Mouse (Mus musculus): ENCODE results near the gene Slc17a2.
A peak's percentile ranks its signal among the peaks of the same experiment; 100 is the strongest.
"Not testable (repeated sequence)": the region's sequence is repeated elsewhere in the genome, so short reads cannot be mapped to it uniquely, and the experiment has no call there.

Slc17a2 gene

DNA sequence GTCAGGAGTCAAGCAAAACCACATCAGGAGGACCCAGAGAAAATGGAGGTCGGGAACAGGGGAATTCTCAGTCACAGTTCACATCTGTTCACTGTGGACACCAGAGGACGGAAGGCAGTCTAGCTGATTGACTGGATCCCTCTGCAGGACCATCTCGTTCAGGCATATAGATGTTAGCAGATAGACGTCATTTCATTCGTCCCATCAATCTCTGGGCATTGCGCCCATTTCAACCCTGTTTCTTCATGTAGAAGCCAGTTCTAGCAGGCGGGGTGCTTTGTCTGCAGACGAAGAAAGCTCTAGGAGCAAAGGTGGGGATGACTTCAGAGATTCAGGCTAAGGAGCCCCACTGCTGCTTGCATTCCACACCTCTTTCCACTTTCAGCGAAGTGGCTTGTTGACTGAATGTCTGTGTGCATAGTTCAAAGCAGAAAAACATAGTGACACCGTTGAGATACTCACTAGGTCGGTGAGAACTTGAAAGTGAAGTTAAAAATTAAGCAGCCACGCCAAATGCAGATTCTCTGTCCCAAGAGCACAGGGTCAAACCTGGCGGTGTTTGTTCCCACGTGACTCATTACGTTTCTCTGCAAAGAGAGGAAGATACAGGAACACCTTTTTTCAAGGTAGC is at the start of gene Slc17a2:
Gene Slc17a2 (plus strand): TSS at position 572 of the 631 bp plus-strand sequence.
- DNase-seq = peak; percentile 39

DNA sequence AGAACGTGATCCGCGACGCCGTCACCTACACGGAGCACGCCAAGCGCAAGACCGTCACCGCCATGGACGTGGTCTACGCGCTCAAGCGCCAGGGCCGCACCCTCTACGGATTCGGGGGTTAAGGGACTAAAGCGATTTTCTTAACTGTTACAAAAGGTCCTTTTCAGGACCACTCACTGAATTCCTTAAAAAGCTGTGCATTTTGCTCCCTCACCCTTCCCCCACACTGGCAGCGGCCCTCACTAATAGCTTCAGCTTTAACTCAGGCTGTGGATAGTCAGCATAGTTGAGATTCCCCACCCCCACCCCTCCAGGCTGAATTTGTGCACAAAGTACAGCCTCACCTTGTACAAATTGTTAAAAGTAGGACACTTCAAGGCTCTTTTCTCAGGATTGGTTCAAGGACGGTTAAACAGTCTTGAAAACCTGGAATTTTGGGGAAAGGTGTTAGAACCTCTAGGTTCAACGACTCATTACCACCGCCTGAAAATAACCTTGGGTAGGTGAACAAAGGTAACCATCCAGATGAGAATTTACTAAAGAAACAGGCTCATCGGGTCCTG is 49.5 kb upstream of the Slc17a2 start:
- DNase-seq = no peak

- DNase-seq = no peak
Measured at GRCm38 (mm10) chr13:23757921-23758320, 48.9 kb upstream of the Slc17a2 start.

- DNase-seq = no peak
Measured at GRCm38 (mm10) chr13:23759251-23759771, 47.5 kb upstream of the Slc17a2 start.

- no peak for DNase-seq
Measured at GRCm38 (mm10) chr13:23759916-23760239, 46.9 kb upstream of the Slc17a2 start.

DNA sequence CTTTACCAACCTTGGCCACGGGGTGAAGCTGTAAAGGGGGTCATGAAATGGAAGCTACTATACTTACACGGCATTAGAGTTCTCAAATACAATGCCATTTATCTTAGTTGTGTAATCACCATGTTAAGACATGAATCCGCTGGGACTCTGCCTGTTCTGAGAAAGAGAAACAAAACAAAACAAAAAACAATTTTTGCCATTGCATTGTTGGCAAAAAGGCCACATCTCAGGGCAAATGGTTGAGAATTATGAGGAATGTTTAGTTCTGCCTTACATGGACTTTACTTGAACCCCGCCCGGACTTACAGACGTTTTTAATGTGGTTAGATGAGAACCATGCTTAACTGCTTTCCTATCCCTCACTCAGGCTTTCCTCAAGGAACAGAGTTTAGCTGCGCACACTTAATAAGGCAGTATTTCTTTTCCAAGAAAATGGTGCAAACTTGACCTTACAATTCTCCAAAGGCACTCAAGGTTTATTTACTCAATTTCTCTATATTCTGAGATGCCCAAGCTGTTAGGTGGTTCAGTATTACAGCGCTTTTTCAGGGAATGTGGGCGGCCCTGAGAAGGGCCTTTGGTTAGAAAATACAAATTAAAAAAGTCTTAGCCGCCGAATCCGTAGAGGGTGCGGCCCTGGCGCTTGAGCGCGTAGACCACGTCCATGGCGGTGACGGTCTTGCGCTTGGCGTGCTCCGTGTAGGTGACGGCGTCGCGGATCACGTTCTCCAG is 46.4 kb upstream of the Slc17a2 start:
- DNase-seq = no peak

- peak; percentile 96 for DNase-seq
Measured at GRCm38 (mm10) chr13:23760972-23761864, 45.6 kb upstream of the Slc17a2 start, which contains the start of gene Hist1h4a. Hist1h4a (minus strand) TSS chr13:23761230.

DNA sequence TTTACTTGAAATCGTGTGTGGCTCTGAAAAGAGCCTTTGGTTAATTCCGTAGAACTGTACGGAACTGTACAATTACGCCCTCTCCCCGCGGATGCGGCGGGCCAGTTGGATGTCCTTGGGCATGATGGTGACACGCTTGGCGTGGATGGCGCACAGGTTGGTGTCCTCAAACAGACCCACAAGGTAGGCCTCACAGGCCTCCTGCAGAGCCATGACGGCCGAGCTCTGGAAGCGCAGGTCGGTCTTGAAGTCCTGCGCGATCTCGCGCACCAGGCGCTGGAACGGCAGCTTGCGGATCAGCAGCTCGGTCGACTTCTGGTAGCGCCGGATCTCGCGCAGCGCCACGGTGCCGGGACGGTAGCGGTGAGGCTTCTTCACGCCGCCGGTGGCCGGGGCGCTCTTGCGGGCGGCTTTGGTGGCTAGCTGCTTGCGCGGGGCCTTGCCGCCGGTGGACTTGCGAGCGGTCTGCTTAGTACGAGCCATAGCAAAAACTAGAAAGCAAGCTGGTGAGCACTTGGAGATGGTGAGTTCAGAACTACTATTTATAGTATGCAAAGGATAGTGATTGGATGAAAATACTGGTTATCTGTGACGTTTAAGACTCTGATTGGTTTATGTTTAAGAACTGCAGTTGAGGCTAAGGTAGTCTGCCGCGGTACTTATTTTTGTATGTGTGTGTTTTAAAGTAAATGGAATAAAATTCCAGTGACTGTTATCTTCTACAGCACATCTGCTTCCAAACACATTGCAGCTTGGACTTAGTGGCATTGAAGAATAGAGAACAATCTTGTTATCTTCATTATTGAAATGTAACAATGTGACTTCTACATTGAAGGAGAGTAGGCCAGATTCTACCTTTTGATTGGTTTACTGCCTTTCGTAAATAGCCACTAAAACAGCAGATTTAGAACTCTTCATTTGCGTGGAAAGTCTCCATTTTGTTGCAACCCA is 44.6 kb upstream of the Slc17a2 start, which contains the start of gene Hist1h3a:
Gene Hist1h3a (minus strand): TSS at position 516 of the 951 bp plus-strand sequence.
- peak; percentile 80 for DNase-seq

DNA sequence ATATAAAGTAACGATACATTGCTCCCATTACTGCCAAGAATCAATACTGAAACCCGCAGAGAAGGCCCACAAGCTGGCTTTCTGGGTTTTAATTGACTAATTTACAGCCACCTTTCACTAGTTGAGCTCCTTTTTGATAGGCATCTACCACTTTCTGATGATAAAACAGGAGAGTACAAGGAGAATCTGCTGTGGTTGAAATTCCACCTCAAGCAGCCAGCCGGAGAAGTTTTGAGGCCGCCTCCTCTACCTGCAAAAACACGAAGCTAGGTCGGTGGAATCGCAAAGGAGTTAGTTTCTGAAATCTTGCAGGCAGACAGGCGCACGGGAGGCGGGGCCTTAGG is 43.6 kb upstream of the Slc17a2 start:
- no peak for DNase-seq

DNA sequence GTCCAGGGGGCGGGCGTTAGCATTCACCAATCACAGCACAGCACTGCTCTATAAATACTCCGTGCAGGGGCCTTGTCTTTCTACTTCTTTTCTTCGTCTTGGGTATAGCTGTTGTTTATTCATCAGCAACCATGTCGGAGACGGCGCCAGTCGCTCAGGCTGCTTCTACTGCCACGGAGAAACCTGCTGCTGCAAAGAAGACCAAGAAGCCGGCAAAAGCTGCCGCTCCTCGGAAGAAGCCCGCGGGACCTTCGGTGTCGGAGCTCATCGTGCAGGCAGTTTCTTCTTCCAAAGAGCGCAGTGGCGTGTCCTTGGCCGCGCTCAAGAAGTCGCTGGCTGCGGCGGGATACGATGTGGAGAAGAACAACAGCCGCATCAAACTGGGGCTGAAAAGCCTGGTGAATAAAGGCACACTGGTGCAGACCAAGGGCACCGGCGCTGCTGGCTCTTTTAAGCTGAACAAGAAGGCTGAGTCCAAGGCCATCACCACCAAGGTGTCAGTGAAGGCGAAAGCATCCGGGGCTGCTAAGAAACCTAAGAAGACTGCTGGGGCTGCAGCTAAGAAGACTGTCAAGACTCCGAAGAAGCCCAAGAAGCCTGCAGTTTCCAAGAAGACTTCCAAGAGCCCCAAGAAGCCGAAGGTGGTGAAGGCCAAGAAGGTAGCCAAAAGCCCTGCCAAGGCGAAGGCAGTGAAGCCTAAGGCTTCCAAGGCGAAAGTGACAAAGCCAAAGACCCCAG is 43.0 kb upstream of the Slc17a2 start, which contains the start of gene Hist1h1a:
Gene Hist1h1a (plus strand): TSS at position 81 of the 738 bp plus-strand sequence.
- DNase-seq = peak; percentile 86

DNA sequence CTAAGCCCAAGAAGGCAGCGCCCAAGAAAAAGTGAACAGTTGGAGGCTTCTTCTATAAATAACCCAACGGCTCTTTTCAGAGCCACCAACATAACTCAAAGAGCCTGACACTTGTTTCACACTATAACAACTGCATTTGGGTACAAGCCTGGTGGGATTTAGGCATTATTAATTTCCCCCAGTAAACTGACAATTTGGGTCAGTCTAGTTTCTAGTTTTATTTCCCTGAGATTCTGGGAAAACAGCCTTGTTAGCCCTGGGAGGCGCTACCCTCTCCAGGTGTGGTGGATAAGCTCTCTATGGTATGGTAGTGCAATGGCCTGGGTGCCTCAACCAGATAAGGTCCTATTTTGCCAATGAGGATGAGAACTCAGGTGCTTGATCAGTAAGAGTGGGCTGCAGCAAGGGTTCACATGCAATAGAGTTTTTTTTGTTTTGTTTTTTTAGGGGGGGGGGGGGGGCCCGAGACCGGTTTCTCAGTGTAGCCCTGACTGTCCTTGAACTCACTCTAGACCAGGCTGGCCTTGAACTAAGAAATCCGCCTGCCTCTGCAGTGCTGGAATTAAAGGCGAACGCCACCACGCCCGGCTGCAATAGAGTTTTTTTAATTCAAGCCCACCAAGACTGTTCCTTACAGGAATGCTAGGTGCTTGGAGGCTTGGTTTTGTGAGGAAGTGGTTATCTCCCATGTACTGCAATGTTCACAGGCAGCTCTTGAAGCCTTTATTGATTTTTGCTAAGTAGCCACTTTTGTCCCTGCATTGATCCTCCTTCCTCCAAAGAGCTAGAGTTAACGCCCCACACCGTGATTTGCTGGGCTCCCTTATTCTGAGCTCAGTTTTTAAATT is 42.2 kb upstream of the Slc17a2 start:
- no peak for DNase-seq

DNA sequence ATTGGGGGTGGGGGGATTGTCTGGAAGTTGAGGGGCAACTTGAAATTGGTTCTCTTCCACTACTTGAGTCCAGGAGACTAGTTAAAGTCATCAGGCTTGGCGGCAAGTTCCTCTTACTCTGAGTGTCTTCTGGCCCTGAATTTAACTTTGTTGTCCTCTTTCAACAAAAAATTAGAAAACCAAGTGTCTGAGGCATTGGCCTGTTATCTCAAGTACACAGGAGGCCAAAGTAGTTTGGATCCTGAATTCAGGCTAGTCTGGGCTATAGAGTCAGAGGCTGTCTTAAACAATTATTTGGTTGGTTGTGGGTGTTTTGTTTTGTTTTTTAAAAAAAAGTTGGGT is 41.6 kb upstream of the Slc17a2 start:
- no peak for DNase-seq

GRCm38 (mm10) chr13:23766772-23767171 is 40.0 kb upstream of the Slc17a2 start:
- DNase-seq = no peak

DNA sequence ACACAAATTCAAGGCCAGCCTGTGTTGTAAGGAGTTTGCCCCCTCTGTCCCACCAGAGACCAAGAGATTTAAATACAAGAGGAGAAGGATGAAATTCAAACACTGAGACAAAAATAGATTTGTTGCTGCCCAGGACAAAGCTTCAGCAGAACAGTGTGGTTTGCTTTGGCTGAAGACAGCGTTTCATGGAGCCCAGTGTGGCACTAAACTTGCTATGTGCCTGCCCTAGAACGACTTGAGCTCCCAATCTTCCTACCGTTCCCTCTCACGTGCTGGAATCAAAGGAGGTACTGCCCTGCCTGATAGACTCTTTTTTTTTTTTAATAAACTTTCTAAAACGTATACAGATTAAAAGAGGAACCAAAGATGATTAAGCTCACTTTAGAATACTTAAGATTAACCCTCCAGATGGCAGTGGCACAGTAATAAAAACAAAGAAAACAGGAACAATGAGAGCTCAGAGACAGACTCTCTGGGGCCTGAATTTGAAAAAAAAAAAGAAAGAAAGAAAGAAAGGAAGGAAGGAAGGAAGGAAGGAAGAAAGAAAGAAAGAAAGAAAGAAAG is 37.9 kb upstream of the Slc17a2 start:
- DNase-seq = no peak

GRCm38 (mm10) chr13:23769613-23770012 is 37.2 kb upstream of the Slc17a2 start, which contains the start of gene Trim38:
Trim38 (plus strand) TSS chr13:23769913.
- not testable (repeated sequence) for DNase-seq

DNA sequence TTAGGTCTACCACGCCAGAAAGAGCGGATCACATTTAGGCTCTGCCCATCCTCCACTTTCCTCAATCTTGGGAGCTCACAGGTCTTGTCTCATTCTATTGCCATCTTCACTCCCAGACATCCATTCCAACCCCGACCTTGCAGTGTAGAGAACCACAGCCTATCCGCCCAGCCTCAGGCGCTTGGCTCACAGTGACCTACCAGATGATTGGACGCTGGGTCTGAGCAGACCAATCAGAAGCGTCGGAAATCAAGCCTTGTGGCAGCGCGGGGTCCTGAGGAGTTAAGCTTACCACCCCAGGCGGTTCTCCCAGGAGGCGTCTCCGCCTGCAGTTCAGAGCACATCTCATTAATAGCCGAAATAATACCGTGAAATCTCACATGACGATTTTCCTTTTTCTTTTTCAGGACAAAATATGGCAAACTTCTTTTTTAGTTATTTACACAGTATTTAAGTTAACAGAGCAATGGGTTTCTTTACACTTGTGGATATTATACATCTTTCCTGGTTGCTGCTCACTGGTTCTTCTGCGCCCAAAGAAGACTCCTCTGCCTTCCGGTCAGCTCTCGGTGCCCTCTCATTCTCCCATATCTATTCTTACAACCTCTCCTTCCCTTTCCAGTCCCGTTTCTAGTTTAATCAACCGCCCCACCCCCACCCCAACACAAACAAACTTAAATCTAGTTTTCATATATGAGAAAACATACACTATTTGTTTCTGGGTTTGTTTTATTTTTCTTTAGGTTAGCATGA is 34.1 kb upstream of the Slc17a2 start:
- DNase-seq = no peak

DNA sequence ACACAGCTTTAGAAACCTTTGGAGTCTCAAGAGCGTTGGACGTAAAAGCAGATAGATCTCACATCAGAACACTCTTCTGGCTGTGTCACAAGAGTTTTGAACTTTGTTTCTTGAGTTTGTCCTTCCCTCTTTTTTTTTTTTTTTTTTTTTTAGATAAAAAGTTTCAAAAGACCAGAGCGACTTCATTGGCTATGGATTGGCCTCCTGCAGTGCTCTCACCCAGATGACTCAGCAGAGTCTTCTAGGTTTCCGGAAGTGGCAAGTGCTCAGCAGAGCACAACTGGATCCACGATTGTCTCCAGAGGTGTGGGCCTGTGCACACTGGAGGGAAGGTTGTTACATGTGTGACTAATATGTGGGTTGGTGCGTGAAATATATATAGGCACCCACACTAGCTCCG is 28.5 kb upstream of the Slc17a2 start:
- no peak for DNase-seq

- DNase-seq = no peak
Measured at GRCm38 (mm10) chr13:23779025-23779424, 27.8 kb upstream of the Slc17a2 start.

DNA sequence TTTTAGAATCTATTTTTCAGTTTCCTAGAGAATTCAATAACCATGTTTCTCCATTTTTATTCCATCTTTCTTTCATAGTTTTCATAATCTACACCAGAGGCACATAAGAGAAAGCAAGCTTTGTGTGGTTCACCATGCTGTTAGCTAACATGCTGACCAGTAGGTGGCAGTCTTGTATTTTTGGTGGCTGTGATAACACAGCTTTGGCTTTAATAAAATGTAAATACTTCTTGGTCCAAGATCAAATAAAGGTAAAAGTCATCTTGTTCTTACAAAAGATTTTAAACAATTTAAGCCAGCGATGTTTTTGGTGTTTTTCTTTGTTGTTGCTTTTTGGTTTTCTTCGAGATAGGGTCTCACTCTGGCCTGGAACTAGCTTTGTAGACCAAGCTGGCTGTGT is 14.3 kb upstream of the Slc17a2 start:
- peak; percentile 57 for DNase-seq
